Mouse (Mus musculus): ENCODE data around the gene Opa3. TPM values are rescaled to one million over a fixed set of nuclear protein-coding genes. Genes with fewer than 3 reads are reported as not detected.

Opa3 gene
- polyA plus RNA-seq, 1 experiment = 33.3 TPM

DNA sequence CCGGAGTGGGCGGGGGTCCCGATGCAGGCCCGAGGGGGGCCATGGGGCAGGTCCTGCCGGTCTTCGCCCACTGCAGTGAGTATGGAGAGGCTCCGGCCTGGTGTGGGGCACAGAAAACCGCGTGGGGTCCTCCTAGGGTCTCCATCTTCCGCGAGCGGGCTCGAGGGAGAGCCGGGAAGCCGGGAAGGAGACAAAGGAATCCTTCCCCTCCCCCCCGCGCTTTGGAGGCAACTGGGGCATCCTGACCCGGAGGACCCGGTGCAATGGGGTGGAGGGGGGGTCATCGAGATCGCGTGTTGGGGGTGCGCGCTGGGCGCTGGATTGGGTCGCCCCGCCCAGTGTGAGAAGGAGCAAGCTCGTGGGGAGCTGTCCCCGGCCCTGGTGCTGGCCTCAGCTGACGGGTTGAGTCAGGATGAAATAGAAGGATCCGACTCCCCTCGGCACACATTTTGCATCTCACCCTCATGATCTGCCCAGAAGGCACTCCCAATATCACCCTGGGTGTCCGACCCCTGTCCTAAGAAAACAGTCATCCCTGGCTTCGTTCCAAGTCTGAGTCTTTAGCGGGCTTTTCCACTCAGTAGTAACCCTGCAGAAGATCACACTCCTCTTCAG, 54.8 kb downstream of the Opa3 start:
- TF ChIP-seq POLR2A (IDR thresholded peaks at IDR 0.05; ENCODE audit: borderline replicate concordance, extremely low read depth, insufficient read depth, insufficient read length, poor library complexity, severe bottlenecking) (no peak), CTCF (IDR thresholded peaks at IDR 0.05; ENCODE audit: borderline replicate concordance, extremely low read depth, insufficient read depth, insufficient read length) (no peak)
- peak; percentile 56 for DNase-seq (ENCODE audit: low read depth)

DNA sequence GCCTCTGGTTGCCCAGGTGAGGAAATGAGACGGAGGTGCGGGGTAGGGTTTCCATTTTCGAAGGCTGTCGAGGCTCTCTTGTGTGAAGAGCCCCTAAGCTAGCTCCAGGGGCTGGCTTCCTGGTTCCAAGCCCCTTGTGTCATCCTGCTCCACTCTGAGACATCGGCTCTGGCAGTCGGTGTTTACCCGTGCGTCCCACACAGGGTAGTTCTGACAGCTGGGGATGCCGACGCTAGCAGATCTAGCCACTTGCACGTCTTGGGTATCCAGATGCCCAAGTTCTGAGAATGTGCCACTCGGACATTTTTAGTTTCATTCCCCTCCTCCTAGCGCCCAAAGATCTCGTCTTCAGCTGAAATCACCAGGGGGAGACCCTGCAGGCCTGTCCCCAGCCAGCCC, 55.3 kb downstream of the Opa3 start:
- TF ChIP-seq CTCF (IDR thresholded peaks at IDR 0.05; ENCODE audit: borderline replicate concordance, extremely low read depth, insufficient read depth, insufficient read length) (no peak), POLR2A (IDR thresholded peaks at IDR 0.05; ENCODE audit: borderline replicate concordance, extremely low read depth, insufficient read depth, insufficient read length, poor library complexity, severe bottlenecking) (no peak)
- DNase-seq (ENCODE audit: low read depth) = peak; percentile 45

DNA sequence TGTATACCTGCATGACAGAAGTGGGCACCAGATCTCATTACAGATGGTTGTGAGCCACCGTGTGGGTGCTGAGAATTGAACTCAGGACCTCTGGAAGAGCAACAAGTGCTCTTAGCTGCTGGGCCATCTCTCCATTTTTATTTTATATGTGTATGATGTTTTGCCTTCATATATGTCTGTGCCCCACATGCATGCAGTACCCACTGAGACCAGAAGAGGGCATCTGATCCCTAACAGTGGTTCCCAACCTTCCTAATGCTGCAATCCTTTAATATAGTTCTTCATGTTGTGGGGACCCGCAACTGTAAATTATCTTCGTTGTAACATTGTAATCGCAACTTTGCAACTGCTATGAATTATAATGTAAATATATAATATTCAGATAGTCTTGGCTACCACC, 56.6 kb downstream of the Opa3 start:
- peak; percentile 60 for DNase-seq (ENCODE audit: low read depth)
- TF ChIP-seq POLR2A (IDR thresholded peaks at IDR 0.05; ENCODE audit: borderline replicate concordance, extremely low read depth, insufficient read depth, insufficient read length, poor library complexity, severe bottlenecking) = no peak
- TF ChIP-seq CTCF (IDR thresholded peaks at IDR 0.05; ENCODE audit: borderline replicate concordance, extremely low read depth, insufficient read depth, insufficient read length) = peak; percentile 69; the same call in 1 of the 2 replicates

DNA sequence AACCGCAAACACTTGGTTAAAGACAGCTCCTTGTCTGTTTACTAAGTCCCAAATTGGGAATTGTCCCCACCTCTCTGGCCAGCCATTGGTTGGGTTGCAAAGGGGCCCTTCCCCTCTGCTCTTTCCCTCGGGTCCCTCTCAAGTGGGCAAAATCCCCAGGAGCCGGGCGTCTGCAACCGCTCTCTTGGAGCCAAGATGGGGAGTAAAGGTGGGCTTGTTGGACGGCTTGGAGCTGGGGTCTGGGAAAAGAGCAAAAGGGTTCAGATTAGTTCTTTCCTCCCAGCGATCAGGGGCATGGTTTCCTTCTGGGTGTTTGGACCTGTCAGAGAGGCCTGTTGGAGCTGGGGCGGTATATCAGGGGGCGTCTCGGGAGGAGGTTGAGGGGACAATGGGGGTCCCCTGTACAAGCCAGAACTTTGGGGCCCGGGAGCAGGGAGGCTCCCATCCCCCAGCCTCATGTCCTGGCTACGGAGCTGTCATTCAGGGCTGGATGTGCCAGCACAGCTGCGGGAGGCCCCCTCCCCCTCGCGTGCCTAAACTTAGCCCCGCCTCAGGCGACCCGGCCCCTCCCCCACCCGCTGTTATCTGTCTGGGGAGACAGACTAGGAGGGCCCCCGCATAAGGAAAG, 62.9 kb downstream of the Opa3 start:
- TF ChIP-seq POLR2A (IDR thresholded peaks at IDR 0.05; ENCODE audit: borderline replicate concordance, extremely low read depth, insufficient read depth, insufficient read length, poor library complexity, severe bottlenecking) = no peak
- no peak for TF ChIP-seq CTCF (IDR thresholded peaks at IDR 0.05; ENCODE audit: borderline replicate concordance, extremely low read depth, insufficient read depth, insufficient read length)
- DNase-seq (ENCODE audit: low read depth) = peak; percentile 58

DNA sequence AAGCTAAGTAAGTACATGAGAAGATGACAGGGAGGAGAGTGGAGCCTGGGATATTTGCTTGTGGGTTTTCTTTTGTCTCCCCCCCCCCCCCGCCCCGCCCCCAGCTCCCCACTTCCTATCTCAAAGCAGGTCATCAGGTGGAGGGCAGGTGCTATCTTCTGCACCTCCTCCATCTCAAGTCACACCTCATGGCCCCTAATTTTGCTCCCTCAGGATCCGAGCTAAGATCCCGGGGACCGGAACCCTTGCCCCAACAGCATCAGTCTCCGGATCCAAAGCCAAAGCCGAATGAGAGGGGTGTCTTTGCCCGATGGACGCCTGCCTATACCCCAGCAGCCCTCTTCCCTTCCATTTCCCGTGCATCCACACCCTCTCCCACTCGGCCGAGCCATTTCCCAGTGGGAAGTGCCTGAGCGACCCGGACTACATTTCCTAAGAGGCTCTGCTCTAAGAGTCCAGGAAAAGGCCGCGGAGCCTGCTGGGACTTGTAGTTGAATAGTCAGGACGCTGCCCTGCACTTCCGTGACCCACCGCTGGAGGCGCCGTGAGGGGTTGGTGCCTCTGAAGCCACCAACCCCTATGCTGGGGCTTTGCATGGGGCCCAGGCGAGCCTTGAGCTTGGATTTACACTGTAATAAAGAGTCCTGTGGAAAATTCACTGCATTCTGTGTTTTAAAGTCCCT, 67.5 kb downstream of the Opa3 start:
- DNase-seq (ENCODE audit: low read depth) = peak; percentile 95
- TF ChIP-seq CTCF (IDR thresholded peaks at IDR 0.05; ENCODE audit: borderline replicate concordance, extremely low read depth, insufficient read depth, insufficient read length) (peak; percentile 97), POLR2A (IDR thresholded peaks at IDR 0.05; ENCODE audit: borderline replicate concordance, extremely low read depth, insufficient read depth, insufficient read length, poor library complexity, severe bottlenecking) (no peak)

DNA sequence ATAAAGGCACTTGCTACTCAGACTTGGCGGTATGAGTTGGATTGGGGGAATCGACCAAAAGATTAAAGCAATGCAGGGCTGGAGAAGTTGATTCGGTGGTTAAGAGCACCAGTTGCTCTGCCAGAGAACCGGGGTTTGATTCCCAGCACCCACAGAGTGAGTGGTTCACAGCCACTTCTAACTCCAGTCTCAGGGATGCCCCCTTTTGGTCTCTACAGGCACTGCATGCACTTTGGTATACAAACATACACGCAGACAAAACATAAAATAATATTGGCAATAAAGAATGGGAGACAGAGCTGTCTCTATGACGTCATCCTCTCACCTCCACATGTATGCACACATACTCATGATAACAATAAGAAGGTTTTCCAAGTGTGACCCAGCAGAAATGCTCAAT, 68.9 kb downstream of the Opa3 start:
- TF ChIP-seq CTCF (IDR thresholded peaks at IDR 0.05; ENCODE audit: borderline replicate concordance, extremely low read depth, insufficient read depth, insufficient read length) = no peak
- TF ChIP-seq POLR2A (IDR thresholded peaks at IDR 0.05; ENCODE audit: borderline replicate concordance, extremely low read depth, insufficient read depth, insufficient read length, poor library complexity, severe bottlenecking) = no peak

DNA sequence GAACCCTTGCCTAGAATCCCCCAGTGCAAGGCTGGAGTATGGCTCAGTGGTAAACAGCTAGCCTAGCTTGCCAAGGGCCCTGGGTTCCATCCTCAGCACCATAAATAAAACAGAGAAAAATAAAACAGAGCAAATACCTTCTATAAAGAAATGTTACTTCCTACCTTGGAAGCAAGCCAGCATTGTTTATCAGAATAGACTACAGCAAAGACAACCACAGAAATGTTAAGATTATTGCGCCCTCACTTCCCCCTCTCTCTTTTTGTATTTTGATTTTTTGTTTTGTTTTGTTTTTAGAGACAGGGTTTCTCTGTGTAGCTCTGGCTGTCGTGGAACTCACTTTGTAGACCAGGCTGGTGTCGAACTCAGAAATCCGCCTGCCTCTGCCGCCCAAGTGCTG, 69.7 kb downstream of the Opa3 start:
- DNase-seq (ENCODE audit: low read depth) = no peak
- TF ChIP-seq POLR2A (IDR thresholded peaks at IDR 0.05; ENCODE audit: borderline replicate concordance, extremely low read depth, insufficient read depth, insufficient read length, poor library complexity, severe bottlenecking) (no peak), CTCF (IDR thresholded peaks at IDR 0.05; ENCODE audit: borderline replicate concordance, extremely low read depth, insufficient read depth, insufficient read length) (no peak)

More for the DNA sequence above, 68.9 kb downstream of the Opa3 start:
- no peak for DNase-seq (ENCODE audit: low read depth)

DNA sequence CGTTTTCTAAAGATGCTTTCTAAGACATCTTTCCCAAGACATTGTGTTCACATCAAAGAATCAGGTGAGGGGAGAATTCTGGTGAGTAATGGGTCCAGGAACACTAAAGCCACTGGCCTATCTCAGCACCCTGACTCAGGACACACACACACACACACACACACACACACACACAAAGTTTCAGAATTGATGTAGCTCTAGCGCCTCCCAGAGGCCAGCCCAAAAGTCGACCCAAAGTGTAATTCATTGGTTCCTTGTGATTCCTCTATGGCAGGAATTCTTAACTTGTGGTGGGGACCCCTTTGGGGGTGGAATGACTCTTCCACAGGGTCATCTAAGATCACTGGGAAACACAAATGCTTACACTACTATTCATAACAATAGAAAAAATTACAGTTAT, 71.1 kb downstream of the Opa3 start:
- peak; percentile 66 for DNase-seq (ENCODE audit: low read depth)
- TF ChIP-seq POLR2A (IDR thresholded peaks at IDR 0.05; ENCODE audit: borderline replicate concordance, extremely low read depth, insufficient read depth, insufficient read length, poor library complexity, severe bottlenecking) = no peak
- peak; percentile 66 for TF ChIP-seq CTCF (IDR thresholded peaks at IDR 0.05; ENCODE audit: borderline replicate concordance, extremely low read depth, insufficient read depth, insufficient read length)

DNA sequence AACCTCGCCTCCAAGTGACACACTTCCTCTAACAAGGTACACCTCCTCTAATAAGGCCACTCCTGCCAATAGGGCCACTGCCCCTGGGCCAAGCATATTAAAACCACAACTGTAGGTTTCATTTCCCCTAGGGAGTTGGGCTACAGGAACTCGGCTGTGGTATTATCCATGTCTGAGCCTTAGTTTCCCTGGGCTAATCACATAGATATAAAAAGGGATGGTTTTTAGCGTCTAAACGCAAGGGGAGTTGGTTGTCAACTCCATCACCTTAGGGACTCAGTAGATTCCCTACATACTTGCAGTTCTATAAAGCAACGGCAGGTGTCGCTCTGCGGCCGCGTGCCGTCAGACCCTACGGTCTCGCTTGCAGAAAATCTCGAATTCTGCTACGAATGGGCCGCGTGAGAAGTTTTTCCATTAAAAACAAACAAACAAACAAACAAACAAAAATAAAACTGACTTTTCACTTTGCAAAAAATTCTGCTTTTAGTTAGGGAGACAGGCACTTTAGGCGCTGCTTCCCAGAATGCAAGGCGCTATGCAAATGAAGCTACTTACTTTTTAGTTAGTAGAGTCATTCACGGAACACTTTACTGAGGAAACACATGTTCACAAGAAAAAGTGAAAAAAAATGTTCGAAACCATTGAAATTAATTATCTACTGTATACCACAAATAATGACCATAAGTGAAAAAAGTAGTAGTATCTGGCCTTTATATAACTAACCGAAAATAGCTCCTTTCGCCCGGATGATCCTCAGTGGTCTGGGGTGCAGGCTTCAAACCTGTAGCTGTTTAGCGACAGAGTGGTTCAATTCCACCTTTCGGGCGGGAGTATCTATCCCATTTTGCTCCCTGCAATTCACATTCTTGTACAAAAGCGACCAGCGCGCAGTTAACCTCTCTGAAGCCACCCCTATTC, 72.6 kb downstream of the Opa3 start:
- peak; percentile 89 for DNase-seq (ENCODE audit: low read depth)
- TF ChIP-seq CTCF (IDR thresholded peaks at IDR 0.05; ENCODE audit: borderline replicate concordance, extremely low read depth, insufficient read depth, insufficient read length) (peak; percentile 95), POLR2A (IDR thresholded peaks at IDR 0.05; ENCODE audit: borderline replicate concordance, extremely low read depth, insufficient read depth, insufficient read length, poor library complexity, severe bottlenecking) (no peak)

DNA sequence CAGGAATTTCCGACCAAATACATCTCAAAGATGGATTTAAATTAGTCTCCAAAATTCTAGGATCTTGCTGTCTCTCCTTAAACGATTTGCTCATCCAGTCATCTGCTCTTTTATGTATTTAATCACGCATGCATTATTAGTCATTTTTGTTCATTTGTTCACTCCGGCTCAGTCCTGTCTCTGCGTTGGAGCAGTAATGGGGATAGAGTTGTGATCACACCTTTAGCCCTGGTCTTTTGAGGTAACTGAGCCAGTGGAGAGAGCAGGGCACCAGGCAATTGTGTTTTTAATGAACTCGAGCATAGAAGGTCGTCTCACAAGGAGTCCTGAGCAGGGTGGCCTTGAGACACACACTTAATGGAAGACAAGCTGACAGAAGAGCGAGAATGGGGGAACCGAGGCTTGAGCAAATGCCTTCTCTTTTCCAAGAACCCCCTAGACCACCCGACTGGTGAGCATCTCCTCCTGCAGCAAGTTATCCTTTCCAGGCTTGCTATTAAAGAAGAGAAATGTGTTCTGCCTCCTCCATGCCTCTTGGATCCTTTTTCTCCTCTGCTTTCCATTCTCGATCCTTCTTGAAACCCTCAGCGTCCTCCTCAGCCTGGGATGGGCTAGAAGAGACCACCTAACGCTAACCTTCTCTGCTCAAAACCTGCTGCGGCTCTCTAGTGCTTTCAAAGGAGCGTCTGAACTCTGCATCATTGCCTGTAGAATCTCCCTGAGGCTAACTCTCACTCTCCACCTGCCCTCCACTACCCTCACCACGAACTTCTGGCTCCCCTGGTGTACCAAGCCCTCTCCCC, 73.5 kb downstream of the Opa3 start:
- no peak for TF ChIP-seq CTCF (IDR thresholded peaks at IDR 0.05; ENCODE audit: borderline replicate concordance, extremely low read depth, insufficient read depth, insufficient read length)
- TF ChIP-seq POLR2A (IDR thresholded peaks at IDR 0.05; ENCODE audit: borderline replicate concordance, extremely low read depth, insufficient read depth, insufficient read length, poor library complexity, severe bottlenecking) = no peak
- DNase-seq (ENCODE audit: low read depth) = peak; percentile 22

Measured in brain, embryonic 14.5 days (tissue).